Mouse (Mus musculus) urinary bladder, postnatal 14 days (tissue): ENCODE measurements around the gene Kcnk13.

Experiments used
- DNase-seq: peaks from one replicate; pipeline ENCODE4 v3.0.0; 2021; ENCODE audit warnings: low spot score

Kcnk13 gene

DNA sequence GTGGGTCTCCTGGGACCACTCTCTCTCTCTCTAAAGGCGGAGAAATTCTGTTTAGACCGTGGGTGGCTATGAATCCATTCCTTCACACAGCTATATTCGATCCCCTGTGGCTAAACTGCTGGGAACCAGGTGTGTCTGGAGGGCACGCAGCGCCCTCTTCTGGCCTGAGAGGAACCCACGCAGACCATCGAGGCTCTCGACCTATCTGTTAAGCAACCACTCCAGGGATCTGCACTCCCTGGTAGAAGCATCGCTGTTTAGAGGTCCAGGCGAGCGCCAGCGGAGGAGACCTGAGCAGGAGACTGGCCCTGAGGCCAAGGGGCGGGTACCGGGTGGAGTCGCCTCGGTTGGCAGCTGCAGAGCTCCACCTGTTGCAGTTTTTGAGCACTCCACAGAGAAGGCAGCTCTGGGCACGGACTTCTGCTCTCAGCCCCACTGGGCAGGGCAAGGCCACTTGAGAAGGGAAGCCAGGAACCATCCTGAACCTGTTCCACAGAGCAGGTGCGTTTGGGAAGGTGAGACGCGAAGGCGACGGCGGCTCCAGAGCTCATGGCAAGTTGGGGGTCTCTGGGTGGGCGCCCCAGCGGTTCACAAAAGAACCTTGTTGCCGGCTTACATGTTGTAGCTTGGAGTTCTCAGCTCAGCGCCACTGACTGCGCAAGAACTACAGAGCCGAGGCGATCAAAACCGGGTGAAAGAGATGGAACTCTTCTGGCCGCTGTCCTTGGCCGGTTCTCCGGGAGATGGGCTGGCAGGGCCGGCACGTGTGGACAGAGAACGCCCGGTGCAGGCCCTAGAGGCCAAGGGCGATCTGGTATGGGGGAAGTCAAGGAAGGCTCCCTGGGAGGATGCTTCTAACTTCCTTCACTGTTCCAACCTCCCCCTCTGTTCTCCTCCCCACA lies at the start of gene Kcnk13:
Kcnk13 (plus strand) TSS at position 199 of the 902 bp plus-strand sequence.
- DNase-seq, result peak; percentile 61

DNA sequence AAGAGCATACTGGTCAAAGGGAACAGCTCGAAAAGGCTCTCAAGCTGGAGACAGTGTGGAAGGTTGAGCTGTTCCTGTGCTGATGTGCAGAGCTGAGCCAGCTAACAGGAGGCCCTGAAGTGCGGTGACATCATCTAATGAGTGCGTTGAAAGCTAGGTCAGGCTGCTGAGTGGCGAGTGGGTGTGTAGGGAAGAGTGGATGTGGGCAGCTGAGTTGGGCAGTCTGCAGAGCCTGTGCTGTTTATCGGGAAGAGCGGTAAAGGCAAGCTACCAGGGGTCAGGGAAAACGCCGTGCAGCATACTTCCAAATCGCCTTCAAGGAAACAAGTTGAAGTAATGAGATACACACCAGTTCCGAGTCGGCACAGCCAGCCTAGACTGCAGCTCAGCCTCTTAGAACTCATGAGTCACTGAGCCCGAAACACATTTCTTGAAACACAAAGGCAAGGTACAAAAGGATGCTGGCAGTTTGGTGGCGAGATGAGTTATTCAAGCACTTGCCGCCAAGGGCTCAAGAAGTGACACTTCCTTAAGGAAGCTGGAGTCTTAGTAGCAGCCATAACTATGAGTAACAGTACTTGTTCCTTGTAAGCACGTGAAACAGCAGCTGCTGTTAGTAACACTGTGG lies 46.4 kb upstream of the Kcnk13 start:
- DNase-seq, result no peak

DNA sequence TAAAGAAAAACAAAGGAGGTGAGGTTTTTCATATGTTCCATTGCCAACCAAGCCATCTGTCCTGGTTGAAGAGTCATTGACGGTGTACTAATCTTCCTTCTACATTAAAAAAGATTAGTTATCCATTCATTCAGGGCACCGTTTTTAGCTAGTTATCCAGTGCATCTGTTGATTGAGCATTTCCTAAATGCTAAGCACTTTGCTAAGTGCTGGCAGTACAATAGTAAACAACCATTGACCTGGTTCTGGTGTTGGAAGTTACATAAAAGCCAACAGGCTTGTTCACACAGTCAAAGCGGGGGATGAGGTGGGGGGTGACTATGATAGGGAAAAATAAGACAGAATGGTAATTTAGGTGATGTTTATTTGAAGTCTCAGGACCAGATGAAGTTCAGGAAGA lies 44.7 kb upstream of the Kcnk13 start:
- no peak for DNase-seq

DNA sequence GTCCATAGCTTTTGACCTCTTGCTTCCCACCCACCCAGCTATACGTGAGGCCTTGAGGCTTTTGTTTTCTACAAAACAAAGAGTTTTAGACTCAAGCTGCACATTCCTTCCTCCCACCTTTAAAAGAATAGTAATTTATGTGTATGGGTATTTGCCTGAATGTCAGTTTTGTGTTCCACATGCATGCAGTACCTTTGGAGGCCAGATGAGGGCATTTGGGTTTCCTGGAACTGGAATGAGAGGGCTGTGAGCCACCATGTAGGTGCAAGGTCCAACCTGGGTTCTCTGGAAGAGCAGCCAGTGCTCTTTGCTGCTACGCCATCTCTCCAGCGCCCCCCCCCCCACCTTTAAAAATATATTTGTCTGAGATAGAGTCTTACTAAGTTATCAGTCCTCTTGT lies 43.3 kb upstream of the Kcnk13 start:
- no peak for DNase-seq

DNA sequence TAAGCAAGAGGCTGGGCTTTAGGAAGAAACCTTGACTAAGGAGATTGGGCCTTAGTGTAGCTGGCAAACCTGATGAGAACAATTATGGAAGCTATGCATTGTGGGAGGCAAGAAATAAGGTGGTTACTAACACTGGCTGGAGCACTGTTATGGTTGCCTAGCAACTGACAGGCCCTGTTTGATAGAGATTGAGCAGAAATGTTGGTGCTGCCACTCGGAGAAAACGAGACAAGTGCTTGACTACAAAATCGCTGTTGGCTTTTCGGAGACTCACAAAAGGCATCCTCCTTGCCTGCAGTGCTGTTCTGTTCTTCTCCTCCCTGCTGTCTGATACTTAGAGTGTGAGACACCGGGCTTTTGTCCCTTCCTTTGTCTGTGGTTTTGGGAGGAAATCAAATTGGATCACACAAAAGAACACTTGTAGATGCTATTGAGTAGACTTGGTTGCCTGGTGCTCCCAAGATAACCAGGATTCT lies 41.1 kb upstream of the Kcnk13 start:
- DNase-seq, result no peak

DNA sequence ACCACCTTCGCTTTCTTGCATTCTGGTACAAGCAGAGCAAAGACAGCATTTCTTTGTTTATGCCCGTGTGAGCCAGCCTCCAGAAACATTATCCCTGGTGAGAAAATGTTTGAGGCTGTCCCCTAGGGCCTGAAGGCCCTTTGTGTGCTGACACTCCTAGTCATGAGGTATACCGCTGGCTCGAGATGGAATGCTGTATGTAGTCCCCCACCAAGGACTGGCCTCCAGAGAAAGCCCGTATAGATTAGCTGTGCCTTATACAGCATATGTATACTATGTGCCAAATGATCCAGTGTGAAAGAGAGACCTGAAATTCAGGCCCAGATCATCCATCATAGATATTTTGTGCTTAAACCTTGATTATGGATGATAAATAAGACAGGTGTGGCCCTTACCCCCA lies 40.6 kb upstream of the Kcnk13 start:
- DNase-seq, result no peak

DNA sequence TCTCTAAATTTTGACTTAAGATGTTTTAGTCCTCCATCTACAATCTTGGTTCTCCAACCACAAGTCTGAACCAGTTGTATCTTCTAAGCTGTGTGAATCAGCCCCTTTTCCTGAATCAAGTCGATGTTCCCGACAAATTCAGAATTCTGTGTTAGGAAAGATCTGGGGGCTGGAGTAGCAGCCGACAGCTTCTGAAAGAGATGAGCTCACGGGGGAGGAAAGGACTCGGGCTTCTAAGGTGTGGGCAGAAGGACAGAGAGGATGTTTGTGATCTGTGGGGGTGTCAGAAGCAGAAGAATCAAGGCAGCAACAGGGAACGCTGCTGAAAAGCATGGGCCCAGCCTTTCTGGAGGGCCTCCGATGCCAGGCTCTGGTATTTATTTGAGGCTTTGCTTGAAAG lies 36.0 kb upstream of the Kcnk13 start:
- no peak for DNase-seq

DNA sequence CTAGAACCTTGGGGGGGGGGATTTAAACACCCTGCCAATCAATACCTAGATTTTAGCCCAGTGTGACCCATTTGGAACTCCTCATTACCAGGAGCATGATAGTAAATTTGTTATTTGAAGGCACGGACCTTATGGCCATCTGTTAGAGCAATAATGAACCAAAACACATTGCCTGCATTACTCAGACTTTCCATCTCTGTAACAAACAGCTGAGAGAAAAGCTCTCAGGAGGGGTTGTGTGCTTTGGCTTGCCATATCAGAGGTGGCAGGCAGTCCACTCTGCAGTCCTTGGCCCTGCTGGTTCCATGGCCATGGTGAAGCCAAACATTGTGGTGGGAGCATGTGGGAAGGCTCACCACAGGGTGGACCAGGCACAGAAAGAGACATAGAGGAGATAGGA lies 35.1 kb upstream of the Kcnk13 start:
- no peak for DNase-seq

DNA sequence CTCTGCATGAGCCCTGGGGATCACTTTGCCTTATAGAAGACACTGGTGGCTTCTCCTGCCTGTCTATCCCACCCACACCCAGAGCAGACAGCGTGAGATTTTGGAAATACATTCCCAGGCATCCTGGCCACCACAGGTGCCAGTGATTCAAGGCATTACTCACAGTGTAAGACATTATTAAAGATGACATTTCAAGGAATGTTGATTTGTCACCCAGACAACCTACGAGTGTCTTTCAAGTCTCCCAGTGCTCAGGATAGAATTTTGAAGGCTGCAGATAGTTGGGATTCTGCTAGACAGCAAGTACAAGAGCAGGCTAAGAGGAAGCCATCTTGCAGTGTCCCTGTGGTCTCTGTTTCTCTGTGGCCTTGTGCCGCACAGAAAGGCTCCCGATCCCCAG lies 32.1 kb upstream of the Kcnk13 start:
- DNase-seq, result no peak

DNA sequence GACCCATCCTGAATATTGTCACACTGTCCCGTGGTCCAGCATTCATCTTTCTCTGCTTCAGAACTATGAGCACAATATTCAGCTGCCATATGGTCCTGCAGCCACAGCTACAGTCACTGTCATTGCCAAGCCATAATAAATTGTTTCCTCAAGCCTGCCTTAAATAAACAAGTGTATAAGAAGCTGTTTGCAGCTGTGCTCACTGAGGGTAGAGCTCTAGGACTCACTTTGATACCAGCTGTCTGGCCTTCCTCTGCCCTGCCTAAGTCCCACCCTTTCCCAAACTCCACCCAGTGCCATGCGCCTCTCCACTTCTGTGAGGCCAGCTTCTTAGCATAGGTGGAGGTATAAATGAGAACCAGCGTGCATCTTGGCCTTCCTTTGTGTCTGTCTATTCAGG lies 30.7 kb upstream of the Kcnk13 start:
- no peak for DNase-seq

DNA sequence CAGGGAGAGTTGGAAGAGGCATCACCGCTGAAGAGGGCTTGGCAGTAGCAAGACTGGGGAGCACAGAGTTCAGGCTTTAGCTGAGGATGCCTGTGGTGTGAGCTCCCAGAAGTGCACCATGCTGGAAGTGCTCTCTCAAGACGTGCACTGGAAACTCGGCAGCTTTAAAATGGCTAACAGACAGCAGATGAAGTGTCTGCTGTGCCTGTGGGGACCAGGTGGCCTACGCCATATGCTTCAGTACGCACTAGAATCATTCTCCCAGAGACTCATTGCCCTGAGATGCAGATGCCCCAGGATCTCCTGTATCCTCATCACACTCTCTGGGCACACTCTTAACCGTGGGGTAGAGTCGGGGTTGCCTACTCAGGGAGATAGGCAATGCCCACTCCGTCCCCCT lies 28.9 kb upstream of the Kcnk13 start:
- no peak for DNase-seq

DNA sequence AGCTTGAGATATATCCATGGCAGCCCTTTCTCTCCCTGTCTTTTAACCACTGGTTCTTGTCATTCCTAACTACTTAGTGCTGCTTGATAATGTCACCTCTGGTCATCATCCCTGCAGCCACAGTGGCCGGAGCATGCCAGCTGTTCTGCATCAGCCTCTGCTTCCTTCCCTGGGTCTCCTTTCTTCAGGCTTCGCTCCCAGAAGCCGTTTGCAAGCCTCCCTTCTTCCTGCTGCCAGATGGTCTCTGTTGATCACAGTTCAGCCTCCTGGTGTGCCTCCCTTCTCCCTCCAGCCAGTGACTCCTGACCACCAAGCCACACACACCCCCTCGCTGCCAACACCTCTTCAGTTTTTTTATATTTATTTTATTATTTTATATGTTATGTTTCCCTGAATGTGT lies 25.8 kb upstream of the Kcnk13 start:
- no peak for DNase-seq

DNA sequence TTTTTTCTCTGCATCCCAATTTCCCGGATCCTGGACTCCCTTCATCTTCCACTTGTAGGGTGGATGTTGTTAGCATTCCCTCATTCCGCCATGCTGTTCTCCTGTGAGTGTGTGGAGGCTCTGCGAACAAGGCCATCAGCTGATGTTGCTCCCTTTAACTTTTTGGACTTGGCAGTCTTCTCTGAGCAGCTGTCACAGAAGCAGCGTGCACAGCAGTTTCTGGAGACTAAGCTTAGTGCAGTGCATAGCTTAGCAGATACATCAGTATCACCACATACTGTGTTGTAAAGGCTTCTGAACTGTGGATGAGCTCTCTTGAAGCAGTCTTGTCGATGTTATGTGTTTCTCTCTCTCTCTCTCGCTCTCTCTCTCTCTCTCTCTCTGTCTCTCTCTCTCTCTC lies 25.1 kb upstream of the Kcnk13 start:
- no peak for DNase-seq

DNA sequence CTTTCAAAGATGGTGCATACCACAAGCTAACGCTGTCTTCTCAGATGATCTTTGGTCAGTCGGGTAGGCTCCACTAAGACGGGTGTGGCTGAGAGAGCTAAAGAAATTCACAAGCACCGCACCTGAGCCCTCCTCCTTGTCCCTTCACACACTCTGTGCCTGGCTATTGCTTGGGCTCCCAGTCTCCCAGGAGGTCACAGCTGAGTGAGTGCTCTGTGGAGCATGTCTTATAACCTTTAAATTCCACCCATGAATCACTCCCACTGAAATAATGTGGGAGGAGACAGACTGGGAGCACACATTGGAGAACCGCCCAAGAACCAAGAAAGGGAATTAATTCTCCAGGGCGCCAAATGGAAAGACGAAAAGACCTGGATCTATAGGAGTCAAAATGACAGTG lies 23.6 kb upstream of the Kcnk13 start:
- DNase-seq, result no peak

DNA sequence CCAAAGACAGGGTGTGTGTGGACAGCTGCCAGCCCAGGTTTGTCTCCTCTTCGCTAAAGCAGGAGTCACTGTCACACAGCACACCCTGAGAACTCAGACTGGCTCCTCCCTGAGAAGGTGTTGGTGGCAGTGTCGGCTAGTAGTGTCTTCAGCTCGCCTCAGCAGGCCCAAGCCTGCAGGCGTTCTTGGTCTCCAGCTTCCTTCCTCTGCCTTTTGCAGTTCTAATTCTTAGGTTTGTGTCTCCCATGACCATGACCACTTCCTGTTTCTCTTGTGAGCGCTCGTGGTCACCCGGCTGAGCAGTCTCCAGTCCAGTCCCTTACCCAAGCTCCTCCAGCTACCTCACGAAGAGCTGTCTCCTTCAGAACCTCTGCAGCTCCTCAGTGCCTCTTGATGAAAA lies 21.9 kb upstream of the Kcnk13 start:
- DNase-seq, result no peak

DNA sequence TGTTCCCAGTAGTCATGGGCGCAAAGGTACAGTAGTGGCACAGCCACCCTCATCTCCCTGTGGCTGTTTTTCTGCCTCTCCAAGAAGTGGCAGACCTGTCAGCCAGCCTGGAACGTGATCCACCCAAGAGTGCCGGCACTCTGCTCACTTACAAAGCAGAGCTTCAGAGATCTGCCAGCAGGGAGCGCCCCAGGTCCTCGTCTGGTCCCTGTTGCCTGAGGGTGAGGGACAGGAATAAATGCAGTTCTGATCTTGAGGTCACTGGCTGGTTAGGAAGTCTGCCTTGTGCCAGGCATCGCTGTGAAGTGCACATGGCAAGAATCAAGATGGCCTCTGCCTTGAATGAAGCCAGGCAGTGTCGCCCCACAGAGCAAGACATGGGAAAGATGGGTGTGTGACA lies 11.4 kb upstream of the Kcnk13 start:
- peak; percentile 54 for DNase-seq

DNA sequence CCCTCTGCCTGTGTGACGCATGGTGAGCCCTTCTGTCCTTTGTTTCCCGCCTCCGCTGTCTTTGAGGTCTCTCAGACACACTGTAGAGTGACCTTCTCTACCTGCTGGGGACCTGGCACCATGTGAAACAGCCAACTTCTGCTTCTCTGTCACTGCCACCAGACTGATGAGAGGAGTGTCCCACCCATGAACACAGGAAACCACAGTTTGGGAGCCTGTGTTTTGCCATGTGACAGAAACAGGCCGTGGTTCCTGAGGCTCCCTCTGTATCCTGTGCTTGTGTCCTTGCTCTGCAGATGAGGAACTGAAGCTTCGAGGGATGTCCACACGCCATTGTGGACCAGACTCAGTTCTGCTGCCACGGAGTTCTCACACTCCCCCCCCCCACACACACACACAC lies 7.9 kb upstream of the Kcnk13 start:
- DNase-seq, result no peak

DNA sequence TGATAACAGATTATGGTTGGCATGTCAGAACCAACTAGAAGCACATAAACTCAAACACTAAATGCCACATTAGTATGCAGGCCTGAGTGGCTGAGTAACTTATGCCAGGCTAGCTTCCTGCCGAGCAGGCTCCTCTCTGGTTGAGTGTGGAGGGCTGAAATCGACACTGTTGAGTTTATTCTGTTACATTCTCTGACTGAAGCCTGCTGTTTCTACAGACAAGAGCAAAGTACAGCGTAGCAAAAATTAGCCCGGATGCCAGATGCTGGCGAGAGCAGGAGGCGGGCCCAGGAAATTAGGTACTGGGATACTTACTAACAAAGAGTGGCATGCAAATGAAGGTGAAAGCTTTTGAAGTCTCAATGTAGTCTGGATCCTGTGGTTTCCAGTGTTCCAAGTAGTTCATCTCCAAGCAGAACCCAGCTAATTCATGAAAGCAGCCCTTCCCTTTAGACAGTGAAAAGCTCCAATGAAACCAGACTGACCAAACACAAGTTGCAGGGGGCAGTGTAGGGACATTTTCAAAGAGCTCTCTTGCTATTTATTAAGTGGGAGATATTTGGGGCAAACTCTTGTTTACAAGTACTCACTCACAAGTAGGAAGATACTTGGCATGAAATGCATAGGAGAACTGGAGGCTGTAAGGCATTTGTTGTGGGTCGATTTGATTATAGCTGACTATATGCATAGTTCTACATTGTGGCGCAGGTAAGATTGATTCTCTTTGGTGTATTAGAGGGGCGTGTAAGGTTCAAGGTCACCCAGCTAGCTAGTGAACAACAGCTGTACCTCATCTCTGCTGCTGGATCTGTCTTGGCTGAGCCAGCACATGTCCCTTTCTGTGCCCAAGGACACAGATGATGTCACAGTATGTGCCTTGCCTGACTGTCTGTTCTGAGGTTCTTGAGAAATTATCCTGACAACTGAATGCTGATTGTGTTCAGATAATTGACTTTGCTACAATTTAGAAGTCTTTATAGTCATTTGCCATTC lies 5.9 kb upstream of the Kcnk13 start:
- no peak for DNase-seq

DNA sequence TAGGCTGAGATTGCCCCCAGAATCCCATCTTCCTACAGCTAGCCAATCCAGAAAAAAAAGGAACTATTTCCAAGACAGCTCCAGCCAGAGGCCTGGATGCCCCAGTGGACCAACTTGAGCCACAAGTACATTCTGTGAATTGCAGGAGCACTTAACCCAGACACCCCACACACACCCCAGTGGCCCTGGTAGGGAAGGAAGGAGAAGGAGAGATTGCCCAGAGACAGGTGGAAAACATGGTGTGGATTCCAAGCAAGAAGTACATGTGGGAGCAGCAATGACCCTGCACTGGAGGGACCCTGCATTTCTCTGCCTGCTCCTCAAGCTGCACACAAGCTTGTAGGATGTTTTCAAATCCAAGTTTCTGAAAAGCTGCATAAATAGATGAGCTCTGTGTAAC lies 5.0 kb upstream of the Kcnk13 start:
- DNase-seq, result no peak

DNA sequence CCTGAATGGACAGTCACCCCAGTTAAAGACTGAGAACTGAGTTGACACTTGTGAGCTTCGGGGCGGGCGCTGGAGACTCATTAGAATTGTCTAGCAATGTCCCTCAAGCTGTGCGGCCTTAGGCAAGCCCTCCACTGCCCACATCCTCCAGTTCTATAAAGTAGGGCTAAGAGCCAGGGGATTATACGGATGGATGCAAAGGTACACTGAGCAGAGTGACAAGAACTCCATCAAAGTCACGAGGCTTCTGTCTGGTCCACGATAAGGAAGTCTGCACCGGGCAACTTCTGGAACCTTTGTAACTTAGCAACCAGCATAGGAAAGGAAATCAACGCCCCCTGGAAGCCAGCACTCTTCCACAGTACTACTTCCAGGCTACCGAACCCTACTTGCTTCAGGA lies 4.4 kb upstream of the Kcnk13 start:
- DNase-seq, result no peak

DNA sequence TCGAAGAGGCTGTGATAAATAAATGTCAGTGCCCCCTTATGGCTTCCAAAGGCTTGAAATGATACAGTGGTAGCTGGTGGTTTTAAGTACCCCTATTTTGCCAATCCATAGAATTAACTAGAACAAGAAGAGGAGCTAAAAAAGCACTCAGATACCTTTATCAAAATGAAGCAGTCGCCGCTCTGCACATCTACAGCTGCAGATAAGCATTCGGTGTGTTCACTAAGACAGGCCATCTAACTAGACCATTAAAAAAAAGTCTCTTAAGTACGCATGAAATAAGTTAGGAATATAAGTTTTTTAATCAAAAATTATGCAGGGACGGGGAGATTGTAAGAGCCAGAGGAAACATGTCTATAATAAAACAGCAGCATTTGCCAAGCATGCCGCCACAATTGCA lies 3.6 kb upstream of the Kcnk13 start:
- DNase-seq, result no peak
